Mouse (Mus musculus) small intestine, adult 2 months (tissue): ENCODE results near the gene Sema7a. TPM values are rescaled to one million over a fixed set of nuclear protein-coding genes. Genes with fewer than 3 reads are reported as not detected.
A peak's percentile ranks its signal among the peaks of the same experiment; 100 is the strongest.

Experiments
- H3K27ac ChIP-seq: fragments of 200-500 bp; 2 replicates; pipeline ENCODE4 v1.5.1; 2012; ENCODE audit warnings: low read depth, low read length, control low read depth, inconsistent platforms; ENCODE audit not compliant: insufficient read depth
- H3K27me3 ChIP-seq: fragments of 200-500 bp; 2 replicates; pipeline ENCODE4 v1.6.1; 2012; ENCODE audit warnings: mild to moderate bottlenecking, moderate library complexity, low read length, inconsistent platforms; ENCODE audit not compliant: control insufficient read depth, insufficient read depth
- H3K36me3 ChIP-seq: fragments of 200-500 bp; 2 replicates; pipeline ENCODE4 v1.6.1; 2012; ENCODE audit warnings: mild to moderate bottlenecking, low read length, control low read depth, inconsistent platforms; ENCODE audit not compliant: control insufficient read depth, insufficient read depth
- H3K4me1 ChIP-seq: fragments of 200-500 bp; 2 replicates; pipeline ENCODE4 v1.6.1; 2012; ENCODE audit warnings: low read length, inconsistent platforms, mixed read lengths; ENCODE audit not compliant: control insufficient read depth, insufficient read depth, insufficient read length
- H3K4me3 ChIP-seq: fragments of 200-500 bp; 2 replicates; pipeline ENCODE4 v1.5.1; 2012; ENCODE audit warnings: low read depth, mild to moderate bottlenecking, control low read depth, inconsistent platforms, low read length, moderate library complexity
- CTCF ChIP-seq: fragments of 200-500 bp; IDR thresholded peaks from 2 replicates; pipeline ENCODE4 v1.5.1; 2012; ENCODE audit warnings: low read depth, mild to moderate bottlenecking, control low read depth, inconsistent platforms, low read length, moderate library complexity, mixed read lengths; ENCODE audit not compliant: insufficient replicate concordance, insufficient read length; ENCODE audit errors: extremely low read depth
- POLR2A ChIP-seq: fragments of 200-500 bp; IDR thresholded peaks from 2 replicates; pipeline ENCODE4 v1.6.1; 2012; ENCODE audit warnings: low read depth, mild to moderate bottlenecking, control low read depth, inconsistent platforms, low read length, moderate library complexity
- WGBS: fragments of 180-500 bp; shearing (Covaris S2); methylation state at CpG from one replicate; pipeline ENCODE4 v1.1.7; 2018; 5-methylcytosine and 5-hydroxymethylcytosine counted together
- polyA plus RNA-seq: library from polyadenylated mRNA; depleted of rRNA; stranded (reverse); fragments of >200 nt; gene quantifications from 2 replicates; pipeline ENCODE4 v1.2.3, GENCODE M21; 2012

The Sema7a gene
- polyA plus RNA-seq, 1 experiment, result 52.6 TPM

DNA sequence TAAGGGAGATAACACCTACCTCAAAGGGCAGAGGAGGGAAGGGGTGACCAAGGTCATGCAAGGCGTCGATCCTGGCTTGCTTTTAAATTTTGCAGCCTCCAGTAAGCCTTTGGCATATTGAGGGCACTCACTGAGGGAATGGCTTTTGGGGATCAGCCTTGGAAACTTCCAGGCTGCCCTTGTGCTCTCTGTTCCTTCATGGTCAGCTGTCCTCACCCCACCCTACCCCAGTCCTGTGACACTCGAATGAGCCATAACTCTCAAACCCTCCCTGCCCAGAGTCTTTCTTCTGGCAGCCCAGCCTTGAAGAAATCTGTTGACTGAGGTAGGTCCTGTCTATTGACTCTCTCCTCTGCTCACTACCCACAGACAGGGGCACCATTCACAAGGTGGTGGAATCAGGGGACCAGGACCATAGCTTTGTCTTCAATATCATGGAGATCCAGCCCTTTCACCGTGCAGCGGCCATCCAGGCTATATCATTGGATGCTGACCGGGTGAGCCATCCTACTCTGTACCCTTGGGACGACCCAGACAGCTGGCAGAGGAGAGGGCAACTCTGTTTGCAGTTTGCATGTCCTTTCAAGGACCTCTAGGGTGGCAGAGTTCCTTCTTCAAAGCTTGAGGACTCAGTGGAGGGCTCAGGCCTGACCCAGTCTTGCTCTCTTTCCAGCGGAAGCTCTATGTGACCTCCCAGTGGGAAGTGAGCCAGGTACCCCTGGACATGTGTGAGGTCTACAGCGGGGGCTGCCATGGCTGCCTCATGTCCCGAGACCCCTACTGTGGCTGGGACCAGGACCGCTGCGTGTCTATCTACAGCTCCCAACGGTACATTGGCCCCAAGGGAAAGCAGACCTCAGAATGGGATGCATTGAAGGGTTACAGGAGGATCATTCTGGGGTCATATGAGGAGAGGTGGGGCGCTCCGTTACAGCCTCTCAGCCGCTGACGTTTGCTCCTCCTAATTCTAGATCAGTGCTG is 20.3 kb downstream of the Sema7a start:
- Histone ChIP-seq H3K4me1 (peaks cover 36% of the 10 kb centered on the region; the same call in 1 of the 2 replicates), H3K36me3 (peaks cover 36% of the 10 kb centered on the region), H3K4me3 (no peak overlapping the region), H3K27me3 (no peaks in the 10 kb centered on the region), H3K27ac (peak overlapping the region; percentile 1; the same call in 1 of the 2 replicates)
- WGBS, result 78% methylated on average over 17 of the region's 17 CpGs
- no peak for TF ChIP-seq POLR2A
- no peak for TF ChIP-seq CTCF

DNA sequence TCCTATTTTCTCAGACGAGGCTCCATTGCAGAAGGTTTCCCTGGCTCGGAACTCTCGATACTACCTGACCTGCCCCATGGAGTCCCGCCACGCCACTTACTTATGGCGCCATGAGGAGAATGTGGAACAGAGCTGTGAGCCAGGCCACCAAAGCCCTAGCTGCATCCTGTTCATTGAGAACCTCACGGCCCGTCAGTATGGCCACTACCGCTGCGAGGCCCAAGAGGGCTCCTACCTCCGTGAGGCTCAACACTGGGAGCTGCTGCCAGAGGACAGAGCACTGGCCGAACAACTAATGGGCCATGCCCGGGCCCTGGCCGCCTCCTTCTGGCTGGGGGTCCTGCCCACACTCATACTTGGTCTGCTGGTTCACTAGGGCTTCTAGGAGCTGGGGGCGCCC is 21.3 kb downstream of the Sema7a start:
- Histone ChIP-seq H3K4me3 (no peak overlapping the region), H3K4me1 (peaks cover 34% of the 10 kb centered on the region; the same call in 1 of the 2 replicates), H3K27me3 (no peaks in the 10 kb centered on the region), H3K27ac (no peak overlapping the region), H3K36me3 (peaks cover 33% of the 10 kb centered on the region)
- TF ChIP-seq POLR2A (no peak), CTCF (no peak)
- WGBS, result 92% methylated on average over 15 of the region's 15 CpGs

DNA sequence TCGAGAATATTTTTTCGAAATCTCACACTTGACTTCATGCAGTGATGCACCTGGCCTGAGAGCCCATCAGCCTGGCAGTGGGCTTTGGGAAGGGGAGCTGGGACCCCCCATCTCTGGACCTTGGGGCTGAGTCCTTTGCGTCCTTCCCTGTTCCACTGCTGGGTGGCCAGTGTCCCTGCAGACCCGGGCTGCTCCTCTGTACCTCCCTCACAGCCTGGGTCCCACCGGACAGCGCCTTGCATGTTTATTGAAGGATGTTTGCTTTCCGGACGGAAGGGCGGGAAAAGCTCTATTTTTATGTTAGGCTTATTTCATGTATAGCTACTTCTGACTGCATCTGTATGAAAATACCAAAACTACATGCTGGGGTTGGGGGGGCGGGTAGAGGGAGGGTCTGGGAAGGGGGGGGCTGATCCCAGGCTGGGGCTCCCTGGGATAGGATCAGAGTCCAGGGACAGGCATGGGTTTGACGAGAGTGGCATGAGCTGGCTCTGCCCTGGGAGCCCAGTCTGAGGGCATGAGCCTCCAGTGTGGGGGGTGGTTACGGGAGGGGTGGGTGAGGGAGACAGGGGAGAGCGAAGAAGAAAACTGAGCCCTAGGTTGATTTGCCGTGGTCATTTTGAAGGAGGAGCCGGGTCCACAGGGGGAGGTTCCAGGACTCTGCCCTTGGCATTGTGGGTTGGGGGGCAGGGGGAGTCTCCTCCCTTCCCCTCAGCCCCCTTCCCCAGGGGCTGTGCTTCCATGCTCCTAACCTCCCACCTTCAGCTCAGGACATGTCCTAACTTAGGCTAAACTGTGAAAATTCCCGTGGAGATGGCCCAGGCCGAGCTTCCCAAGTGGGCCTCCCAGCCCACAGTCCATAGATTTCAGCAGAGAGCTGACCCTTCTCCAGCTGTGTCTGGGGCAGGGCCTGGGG is 22.2 kb downstream of the Sema7a start:
- H3K4me3 ChIP-seq, result no peak overlapping the region
- 72% methylated on average over 17 of the region's 17 CpGs for WGBS
- TF ChIP-seq CTCF, result no peak
- TF ChIP-seq POLR2A, result no peak

DNA sequence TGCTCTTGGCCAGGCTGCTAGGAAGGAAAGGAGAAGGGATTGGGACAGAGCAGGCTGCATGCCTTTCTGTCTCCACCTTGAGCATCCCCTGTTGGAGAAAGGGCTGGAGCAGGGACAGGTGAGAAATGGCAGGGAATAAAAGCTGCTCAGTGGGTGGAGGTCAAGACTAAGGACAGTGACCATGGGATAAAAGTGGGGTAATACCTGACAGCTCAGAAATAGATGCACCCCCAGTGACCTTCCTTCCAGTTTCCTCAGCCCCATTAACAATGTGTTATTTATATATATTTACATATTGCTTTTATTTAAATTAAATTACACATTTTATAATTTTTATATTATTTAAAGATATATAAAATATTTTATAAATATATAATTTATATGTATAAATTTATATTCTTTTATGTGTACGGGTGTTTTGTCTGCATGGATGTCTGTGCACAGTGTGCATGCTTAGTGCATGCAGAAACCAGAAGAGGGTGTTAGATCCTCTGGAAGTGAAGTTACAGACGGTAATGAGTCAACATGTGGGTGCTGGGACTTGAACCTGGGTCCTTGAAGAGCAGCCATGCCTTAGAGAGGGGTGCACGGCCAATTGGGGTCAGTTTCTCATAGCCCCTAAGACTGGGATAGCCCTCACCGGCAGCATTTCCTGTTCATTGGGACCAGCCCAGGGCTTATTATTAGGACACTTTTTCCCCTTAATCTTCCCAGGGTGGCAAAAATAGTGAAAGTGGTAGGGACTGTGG is 23.5 kb downstream of the Sema7a start:
- no peaks in the 10 kb centered on the region for H3K27me3 ChIP-seq
- H3K36me3 ChIP-seq, result peaks cover 19% of the 10 kb centered on the region
- TF ChIP-seq CTCF, result no peak
- no peak for TF ChIP-seq POLR2A
- 84% methylated on average over 4 of the region's 4 CpGs for WGBS
- peaks cover 48% of the 10 kb centered on the region for H3K4me1 ChIP-seq
- H3K4me3 ChIP-seq, result no peak overlapping the region
- no peak overlapping the region for H3K27ac ChIP-seq

More for the DNA sequence above, 22.2 kb downstream of the Sema7a start:
- Histone ChIP-seq H3K27me3 (no peaks in the 10 kb centered on the region), H3K36me3 (peaks cover 27% of the 10 kb centered on the region), H3K4me1 (peaks cover 36% of the 10 kb centered on the region; the same call in 1 of the 2 replicates), H3K27ac (no peak overlapping the region)

DNA sequence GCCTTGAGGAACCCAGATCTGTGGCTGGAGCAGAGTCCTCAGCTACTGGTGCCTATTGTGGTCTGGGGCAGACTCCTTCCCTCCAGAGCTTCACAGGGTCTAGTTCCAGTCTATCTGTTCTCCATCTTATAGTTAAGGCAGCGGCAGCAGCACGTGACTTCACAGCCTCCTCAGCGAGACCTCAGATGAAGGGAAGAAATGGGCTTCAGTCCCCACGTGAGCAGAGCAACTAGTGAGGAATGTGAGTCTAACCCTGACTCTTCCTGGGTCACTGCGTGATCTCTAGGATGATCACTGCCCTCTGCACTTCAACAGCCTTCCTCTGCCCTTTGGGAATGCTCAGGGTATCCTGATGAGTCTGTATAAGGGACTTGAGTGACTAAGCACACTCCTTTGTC is 24.1 kb downstream of the Sema7a start:
- 77% methylated on average over 5 of the region's 5 CpGs for WGBS
- no peak overlapping the region for H3K4me3 ChIP-seq
- H3K27me3 ChIP-seq, result no peaks in the 10 kb centered on the region
- no peak overlapping the region for H3K27ac ChIP-seq
- H3K36me3 ChIP-seq, result peaks cover 19% of the 10 kb centered on the region
- peaks cover 52% of the 10 kb centered on the region for H3K4me1 ChIP-seq
- TF ChIP-seq POLR2A (no peak), CTCF (no peak)

DNA sequence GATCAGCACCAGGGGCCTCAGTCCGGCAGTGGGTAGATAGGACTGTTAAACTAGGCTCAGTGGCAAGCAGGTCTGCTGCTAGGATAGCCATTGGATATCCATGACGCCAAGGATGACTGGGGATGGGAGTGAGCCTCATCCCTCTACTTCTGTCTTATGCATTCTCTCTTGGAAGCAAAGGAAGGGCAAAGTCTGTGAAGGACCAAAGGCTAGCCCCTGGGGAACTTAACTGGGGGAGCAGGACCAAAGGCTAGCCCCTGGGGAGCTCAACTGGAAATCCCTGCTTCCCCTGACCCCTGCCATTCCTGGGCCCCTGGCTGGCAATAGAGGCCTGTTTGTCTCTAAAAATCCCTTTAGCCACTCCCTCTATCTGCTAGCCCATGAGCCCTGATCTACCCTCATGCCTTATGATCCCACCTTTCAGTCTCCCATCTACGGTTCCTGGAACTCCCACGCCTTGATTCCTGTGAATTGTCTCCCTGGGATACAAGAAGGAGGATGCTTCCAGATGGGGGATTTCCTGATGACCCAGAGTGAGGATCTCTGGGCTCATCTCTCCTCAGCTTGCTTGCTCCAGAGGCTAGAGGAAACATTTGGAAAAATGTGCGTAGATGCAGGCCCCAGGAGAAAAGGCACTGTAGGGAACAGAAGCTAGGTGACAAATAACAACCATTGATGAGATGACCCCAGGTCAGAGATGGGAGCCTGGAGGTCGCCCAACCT is 24.8 kb downstream of the Sema7a start:
- WGBS, result 71% methylated on average over 6 of the region's 6 CpGs
- Histone ChIP-seq H3K27ac (peak overlapping the region; percentile 5; the same call in 1 of the 2 replicates), H3K4me1 (peaks cover 56% of the 10 kb centered on the region), H3K4me3 (no peak overlapping the region), H3K27me3 (no peaks in the 10 kb centered on the region), H3K36me3 (peaks cover 17% of the 10 kb centered on the region)
- TF ChIP-seq POLR2A, result no peak
- TF ChIP-seq CTCF, result no peak
